Mouse (Mus musculus): ENCODE data around the gene Zfp618.

Gene Zfp618

DNA sequence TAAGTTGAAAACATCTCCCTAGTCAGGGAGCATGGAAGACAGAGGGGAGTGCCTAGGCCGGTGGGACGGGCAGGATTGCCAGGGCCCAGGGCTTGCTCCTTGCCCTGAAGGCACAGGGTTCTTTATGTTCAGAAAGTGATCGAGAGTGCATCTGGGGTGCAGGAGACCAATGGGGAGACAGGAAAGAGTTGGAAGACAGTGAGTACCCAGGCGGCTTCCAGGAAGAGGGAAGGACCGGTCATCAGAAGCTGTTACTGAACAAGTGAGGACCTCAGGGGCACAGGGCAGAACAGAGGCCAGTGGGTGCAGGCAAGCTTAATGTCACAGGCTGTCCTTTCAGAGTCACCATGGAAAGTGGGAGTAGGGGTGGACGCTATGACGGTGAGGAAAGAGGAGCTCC, 192.8 kb downstream of the Zfp618 start:
- DNase-seq (ENCODE audit: low spot score), result no peak

DNA sequence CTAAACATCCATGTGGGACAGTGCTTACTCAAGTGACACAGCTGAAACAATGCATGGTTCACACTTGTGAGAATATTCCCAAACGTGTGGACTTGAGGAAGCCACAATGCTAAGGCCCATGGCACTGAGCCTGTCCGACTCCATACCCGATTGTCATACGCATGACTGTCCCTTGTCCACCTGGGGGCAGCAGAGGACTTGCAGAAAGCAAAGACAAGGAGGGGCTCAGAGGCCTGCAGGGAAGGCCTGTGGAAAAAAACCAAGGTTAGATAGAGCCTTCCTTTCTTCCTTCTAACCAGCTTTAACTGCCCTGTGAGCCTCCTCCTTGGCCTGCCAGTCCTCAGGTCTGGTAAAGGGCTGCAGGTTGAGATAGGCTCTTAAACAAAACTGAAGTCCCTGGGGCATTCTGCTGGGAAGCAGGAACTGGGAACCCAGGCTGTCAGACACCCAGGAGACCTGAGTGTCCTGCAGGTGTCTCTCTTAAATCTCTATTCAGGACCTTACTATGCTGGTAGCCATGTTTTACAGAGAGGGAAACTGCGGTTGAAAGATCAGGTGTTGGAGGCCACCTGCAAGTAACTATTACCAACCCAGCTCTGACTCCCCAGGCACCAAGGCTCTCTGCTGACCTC, 193.7 kb downstream of the Zfp618 start:
- peak; percentile 77 for DNase-seq (ENCODE audit: low spot score)

DNA sequence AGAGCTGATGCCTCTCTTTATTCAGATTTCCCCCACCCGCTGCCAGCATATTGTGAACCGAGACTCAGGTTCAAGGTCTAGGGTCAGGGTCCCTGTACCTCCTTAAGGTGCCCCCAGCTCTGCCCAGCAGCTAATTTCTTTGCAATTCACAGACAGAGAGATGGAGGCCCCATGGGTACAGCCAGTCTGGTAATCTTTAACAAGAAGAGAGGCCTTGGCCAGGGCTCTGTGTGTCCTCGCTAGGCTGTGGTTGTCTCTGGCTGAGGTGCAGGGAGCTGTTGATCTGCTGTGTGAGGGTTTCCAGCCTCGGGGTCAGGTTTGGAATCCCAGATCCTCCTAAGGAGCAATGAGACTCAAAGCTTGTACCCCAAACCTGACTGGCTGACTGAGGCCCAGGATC, 200.3 kb downstream of the Zfp618 start:
- no peak for DNase-seq (ENCODE audit: low spot score)

DNA sequence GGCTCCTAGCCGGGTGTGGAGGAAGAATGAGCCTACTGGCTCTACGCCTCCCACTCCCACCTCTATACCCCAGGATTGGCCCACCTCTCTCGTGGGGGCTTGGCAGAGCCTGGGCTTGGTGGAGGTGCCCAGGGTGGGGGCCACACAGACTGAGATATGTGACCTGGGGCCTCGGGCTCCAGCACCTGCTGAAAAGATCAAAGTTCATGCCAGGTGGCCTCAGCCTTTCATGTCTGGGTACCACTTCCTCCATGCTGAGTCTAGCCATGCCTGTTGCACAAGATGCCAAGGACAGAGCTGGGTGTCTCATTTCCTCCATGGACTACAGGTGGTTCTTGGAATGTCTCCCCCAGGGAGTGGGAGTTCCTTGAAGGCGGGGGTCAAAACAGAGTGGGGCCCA, 200.9 kb downstream of the Zfp618 start:
- DNase-seq (ENCODE audit: low spot score), result no peak

DNA sequence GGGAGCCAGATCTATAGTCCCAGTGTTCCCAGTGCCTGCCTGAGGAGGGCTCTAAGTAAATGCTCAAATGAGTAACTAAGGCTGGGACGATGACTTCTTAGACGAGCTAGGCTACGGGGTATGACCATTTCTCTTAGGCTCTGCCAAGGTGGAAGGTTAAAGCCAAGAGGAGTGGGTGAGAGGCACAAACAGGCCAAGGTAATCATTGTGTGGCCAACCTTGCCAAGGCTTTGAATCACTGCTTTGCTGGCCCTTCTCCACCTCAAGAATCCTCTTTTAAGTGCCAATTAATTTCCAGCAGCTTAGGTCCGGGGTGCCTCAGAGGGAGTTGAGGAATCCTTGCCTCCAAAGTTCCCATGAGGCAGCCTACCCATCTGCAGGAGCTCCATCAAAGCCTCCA, 204.7 kb downstream of the Zfp618 start:
- no peak for DNase-seq (ENCODE audit: low spot score)

DNA sequence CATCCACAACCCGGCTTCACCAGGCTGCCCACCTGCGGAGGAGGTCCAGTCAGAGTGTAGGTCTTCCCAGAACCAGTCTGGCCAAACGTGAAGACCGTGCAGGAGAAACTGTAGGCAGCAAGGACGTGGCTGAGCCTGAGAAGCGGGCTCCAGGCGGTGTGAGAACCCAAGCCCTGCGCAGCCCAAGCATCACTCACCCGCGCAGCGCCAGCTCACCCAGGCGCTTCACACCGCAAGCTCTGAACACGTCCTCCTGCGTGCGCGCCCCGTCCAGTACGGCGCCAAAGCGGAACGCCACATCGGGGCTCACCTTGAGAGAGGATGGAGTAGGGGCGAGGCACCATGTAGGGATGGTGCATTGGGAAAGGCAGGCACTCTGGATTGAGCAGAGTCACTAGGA, 205.7 kb downstream of the Zfp618 start:
- no peak for DNase-seq (ENCODE audit: low spot score)

DNA sequence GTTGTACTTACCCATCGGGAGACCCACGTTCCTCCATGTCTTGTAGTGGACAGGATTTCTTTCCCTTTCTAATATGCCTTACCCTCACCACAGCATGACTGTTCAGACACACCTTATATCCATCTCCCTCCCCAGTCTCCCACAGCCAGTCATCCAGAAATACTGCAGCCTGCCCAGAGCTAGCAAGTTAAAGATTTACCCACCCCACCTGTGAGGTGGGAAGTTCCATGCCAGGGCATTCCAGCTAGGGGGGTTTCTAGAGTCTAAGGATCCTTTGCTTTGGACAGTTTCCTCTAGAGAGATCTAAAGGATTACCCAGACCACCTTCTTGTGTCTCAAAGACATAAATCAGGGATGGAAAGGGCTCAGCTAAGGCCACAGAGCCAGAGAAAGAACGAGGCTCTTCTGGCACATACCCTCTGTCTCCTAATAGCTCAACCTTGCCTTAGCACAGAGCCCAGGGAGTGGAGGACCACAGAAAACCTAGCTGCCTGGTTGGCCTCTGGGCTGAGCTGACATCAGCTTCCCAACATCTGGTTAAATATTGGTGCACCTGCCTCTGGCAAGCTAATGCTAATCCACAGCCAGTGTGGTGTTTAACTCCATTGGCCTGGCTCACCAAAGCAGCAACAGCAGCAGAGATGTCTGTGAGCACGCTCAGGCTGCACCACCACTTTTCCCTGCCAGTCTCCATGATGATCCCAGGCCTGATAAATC, 206.8 kb downstream of the Zfp618 start, which contains the start of gene Kif12:
Kif12 (minus strand) TSS at position 163 of the 717 bp plus-strand sequence.
- DNase-seq (ENCODE audit: low spot score), result no peak

DNA sequence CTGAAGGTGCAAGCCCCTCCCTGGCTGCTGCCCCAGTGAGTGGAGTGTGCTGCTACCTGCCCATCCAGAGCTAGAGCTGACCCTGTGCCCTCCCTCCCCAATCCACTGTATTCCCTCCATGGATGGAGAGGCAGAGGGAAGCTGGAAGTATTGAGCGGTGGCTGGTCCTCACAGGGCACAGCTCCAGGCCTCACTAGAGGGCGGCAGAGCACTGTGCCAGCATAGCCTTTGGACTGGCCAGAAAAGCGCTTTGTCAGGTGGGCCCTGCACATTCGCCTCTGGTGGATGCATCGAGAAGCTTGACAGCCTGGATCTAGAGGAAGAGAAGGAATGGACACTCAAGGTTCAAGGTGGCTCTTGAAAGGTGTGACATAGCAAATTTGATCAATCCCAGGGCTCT, 216.2 kb downstream of the Zfp618 start:
- peak; percentile 32 for DNase-seq (ENCODE audit: low spot score)

DNA sequence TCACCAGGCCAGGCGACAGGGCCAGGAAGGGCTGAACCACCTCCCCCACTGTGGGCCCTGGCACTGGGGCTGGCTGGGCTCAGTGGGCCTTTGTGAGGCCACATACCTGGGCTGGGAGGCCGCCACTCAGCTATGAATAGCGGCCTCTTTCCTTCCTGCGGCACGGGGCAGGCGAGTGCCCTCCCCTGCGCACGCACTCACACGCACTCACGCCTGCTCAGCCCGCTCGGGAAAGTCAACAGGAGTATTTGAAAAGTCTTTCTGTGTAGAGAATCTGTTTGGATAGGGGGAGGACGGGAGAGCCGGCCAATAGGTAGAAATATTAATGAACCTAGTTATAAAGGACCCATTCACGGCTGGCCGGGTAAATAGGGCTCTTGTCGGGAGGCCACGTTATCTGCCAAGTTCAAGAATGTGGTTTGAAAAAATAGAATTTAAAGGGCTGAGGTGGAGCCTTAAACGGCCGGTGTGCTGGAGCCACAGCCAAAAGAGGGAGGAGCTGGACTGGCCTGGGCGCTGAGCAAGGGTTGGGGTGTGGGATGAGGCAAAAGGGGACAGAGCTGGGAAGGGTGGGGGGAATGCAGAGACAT, 221.0 kb downstream of the Zfp618 start:
- DNase-seq (ENCODE audit: low spot score), result peak; percentile 18

Measured in ovary, adult 18-20 months (tissue).